Mouse (Mus musculus): ENCODE measurements at regions not wholly inside any gene's neighbourhood (a gene's known extent, or its start where the extent isn't known, plus 50 kb on each side); places are given as distances from the start of the nearest gene placed in this dataset.
A peak's percentile ranks its signal among the peaks of the same experiment; 100 is the strongest.

- no peak for DNase-seq (ENCODE audit: low read depth, low spot score)
These were observed 136.6 kb upstream of the Wdr44 start for GRCm38 (mm10) chrX:23556271-23556670.

DNA sequence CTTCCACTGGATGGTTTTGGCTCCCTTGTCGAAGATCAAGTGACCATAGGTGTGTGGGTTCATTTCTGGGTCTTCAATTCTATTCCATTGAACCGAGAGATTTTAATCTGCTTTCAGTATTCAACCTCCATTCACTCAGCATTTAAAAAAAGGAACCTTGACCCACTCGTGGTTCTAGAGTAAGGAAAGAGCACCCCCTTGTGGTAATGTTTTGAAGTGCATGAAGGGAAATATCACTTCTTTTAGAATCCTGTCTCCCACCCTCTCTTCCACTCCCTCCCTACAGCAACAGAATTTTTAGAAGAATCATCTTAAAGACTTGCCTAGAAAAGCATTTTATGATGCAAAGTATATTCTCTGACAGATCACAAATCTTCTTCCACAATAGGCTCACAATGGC, 127.3 kb upstream of the Wdr44 start:
- peak; percentile 59 for DNase-seq (ENCODE audit: low read depth, low spot score)
